ENCODE assay signal across 8 mouse cellular contexts in the genomic region with DNA sequence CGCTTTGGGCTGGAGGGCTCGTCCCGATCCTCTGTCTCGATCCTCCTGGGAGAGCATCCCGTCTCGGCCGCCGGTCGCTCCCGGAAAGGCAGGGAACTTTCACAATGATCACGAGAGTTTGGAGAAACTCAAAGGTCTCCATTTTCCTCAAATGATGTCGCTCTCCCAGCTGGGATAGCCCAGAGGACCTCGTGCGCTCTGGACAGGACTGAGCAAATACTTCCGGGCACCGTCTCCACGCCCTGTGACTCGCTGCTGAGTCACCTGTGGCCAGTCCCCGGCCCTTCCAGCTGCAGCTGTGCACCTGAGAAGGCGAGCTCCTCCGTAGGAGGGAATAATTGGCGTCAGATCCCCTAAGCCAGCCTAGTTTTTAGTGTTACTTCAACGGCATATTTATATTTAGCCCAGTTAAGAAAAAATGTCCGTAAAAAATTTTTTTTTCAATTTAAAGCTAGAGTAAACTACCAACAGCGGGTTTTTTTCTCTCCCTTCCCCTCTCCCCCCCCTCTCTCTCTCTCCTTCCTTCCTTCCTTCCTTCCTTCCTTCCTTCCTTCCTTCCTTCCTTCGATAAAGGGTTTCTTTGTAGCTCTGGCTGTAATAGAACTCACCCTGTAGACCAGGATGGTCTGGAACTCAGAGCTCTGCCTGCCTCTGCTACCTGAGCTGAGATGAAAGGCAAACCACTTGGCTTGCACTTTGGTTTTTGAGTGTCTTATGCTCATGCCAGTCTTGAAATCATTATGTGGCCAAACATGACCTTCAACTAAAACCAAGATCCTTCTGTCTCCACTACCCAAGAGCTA. TPM values are rescaled to one million over a fixed set of nuclear protein-coding genes. Genes with fewer than 3 reads are reported as not detected.
DNase-seq lines count a peak whose midpoint lies in the region; ATAC-seq lines count a peak whose summit lies in the region.
"Had no signal": no experiment of that assay in that cellular context is flagged by ENCODE, and none has a peak within 500 bp of the region (broad histone marks: within the 10 kb centered on the region; RNA-seq: fewer than 3 reads in every experiment).

No protein-coding gene starts in this region.

- peaks cover 14% of the 10 kb centered on the region for H3K36me3 ChIP-seq in heart, embryonic 15.5 days
- peaks cover 14% of the 10 kb centered on the region for H3K36me3 ChIP-seq in stomach, embryonic 15.5 days

- peak; percentile 36 for DNase-seq in MEL-GATA-1-ER (ENCODE audit: extremely low read depth, low read depth)
- DNase-seq in c-Kit-negative CD71-positive TER-119-positive erythroid progenitor cells, embryonic 14.5 days (ENCODE audit: low read depth, low spot score), result peak; percentile 62
- DNase-seq in kidney, postnatal 4 days, result peak; percentile 59 to 76
- DNase-seq in layer of hippocampus, postnatal 14 days (ENCODE audit: low spot score in 2 of 2), result no peak

- ATAC-seq in heart, embryonic 15.5 days (replicated peaks; ENCODE audit: insufficient number of reproducible peaks, insufficient read depth, low FRiP score, low read depth), result peak; percentile 59
- ATAC-seq in megakaryocyte-erythroid progenitor cell, adult 5-6 weeks (replicated peaks; ENCODE audit: low FRiP score, low TSS enrichment, poor library complexity, severe bottlenecking), result peak; percentile 32
- ATAC-seq in stomach, embryonic 15.5 days (ENCODE audit: insufficient read depth, low FRiP score, low read depth), result peak; percentile 77

- H3K4me3 ChIP-seq in heart, embryonic 15.5 days, result peak overlapping the region; percentile 86
- H3K4me3 ChIP-seq in stomach, embryonic 15.5 days (replicated peaks), result peak overlapping the region; percentile 63

- H3K27ac ChIP-seq in heart, embryonic 15.5 days, result peak overlapping the region; percentile 97
- peak overlapping the region; percentile 94 for H3K27ac ChIP-seq in stomach, embryonic 15.5 days

- peak overlapping the region; percentile 86 for H3K4me2 ChIP-seq in heart, embryonic 15.5 days
- H3K4me2 ChIP-seq in stomach, embryonic 15.5 days, result peak overlapping the region; percentile 84

- no peaks in the 10 kb centered on the region for H3K27me3 ChIP-seq in heart, embryonic 15.5 days
- H3K27me3 ChIP-seq in stomach, embryonic 15.5 days (replicated peaks), result no peaks in the 10 kb centered on the region

- WGBS in heart, embryonic 15.5 days, result 5% methylated on average over 26 of the region's 26 CpGs
- 8% methylated on average over 26 of the region's 26 CpGs for WGBS in stomach, embryonic 15.5 days

- peak overlapping the region; percentile 76 for H3K9ac ChIP-seq in heart, embryonic 15.5 days
- peak overlapping the region; percentile 55 for H3K9ac ChIP-seq in stomach, embryonic 15.5 days

- H3K4me1 ChIP-seq in heart, embryonic 15.5 days (replicated peaks), result peaks cover 49% of the 10 kb centered on the region
- peaks cover 22% of the 10 kb centered on the region; the same call in 1 of the 2 replicates for H3K4me1 ChIP-seq in stomach, embryonic 15.5 days

- H3K9me3 ChIP-seq in heart, embryonic 15.5 days (replicated peaks), result no peaks in the 10 kb centered on the region
- H3K9me3 ChIP-seq in stomach, embryonic 15.5 days, result no peaks in the 10 kb centered on the region

RNA-seq across cellular contexts. Expression of a gene that starts 1.1 kb away (rescaled TPM):
- polyA plus RNA-seq in heart, embryonic 15.5 days (2015; fragmentation: Nextera tagmentation; extraction: Ambion mirVana), result 117 and 139 TPM in 2 replicates
- total RNA-seq in megakaryocyte-erythroid progenitor cell, adult 5-6 weeks (2014; fragmentation: Nextera tagmentation), result 85.6 and 109 TPM in 2 replicates
- total RNA-seq in megakaryocyte-erythroid progenitor cell, adult 5-6 weeks (2017), result 34.5 and 41.4 TPM in 2 replicates
- 196 and 204 TPM in 2 replicates for polyA plus RNA-seq in stomach, embryonic 15.5 days (2015; fragmentation: Nextera tagmentation; extraction: Ambion mirVana)
- total RNA-seq in layer of hippocampus, postnatal 14 days (2021), result 100 to 1,000 TPM; 119 to 162 TPM

RNA-seq across cellular contexts. Expression of a gene that starts 24.2 kb away (rescaled TPM):
- 1.1 and 12.9 TPM in 2 replicates for polyA plus RNA-seq in heart, embryonic 15.5 days (2015; fragmentation: Nextera tagmentation; extraction: Ambion mirVana)
- total RNA-seq in megakaryocyte-erythroid progenitor cell, adult 5-6 weeks (2014; fragmentation: Nextera tagmentation), result not detected in 2 replicates
- not detected in 2 replicates for total RNA-seq in megakaryocyte-erythroid progenitor cell, adult 5-6 weeks (2017)
- polyA plus RNA-seq in stomach, embryonic 15.5 days (2015; fragmentation: Nextera tagmentation; extraction: Ambion mirVana), result 33.5 and 38.7 TPM in 2 replicates
- 1 to 10 TPM; 3.7 to 5.1 TPM for total RNA-seq in layer of hippocampus, postnatal 14 days (2021)
- total RNA-seq: hematopoietic stem cell, adult 5-6 weeks had no signal

RNA-seq across cellular contexts. Expression of a gene that starts 43.6 kb away (rescaled TPM):
- polyA plus RNA-seq in heart, embryonic 15.5 days (2015; fragmentation: Nextera tagmentation; extraction: Ambion mirVana), result 26.8 and 27.9 TPM in 2 replicates
- 25.0 and 40.8 TPM in 2 replicates for total RNA-seq in megakaryocyte-erythroid progenitor cell, adult 5-6 weeks (2014; fragmentation: Nextera tagmentation)
- total RNA-seq in megakaryocyte-erythroid progenitor cell, adult 5-6 weeks (2017), result 6.6 and 37.9 TPM in 2 replicates
- 24.6 and 29.2 TPM in 2 replicates for polyA plus RNA-seq in stomach, embryonic 15.5 days (2015; fragmentation: Nextera tagmentation; extraction: Ambion mirVana)
- 1 to 10 TPM; 1.2 to 2.6 TPM for total RNA-seq in layer of hippocampus, postnatal 14 days (2021)

RNA-seq across cellular contexts. Expression of a gene that starts 56.8 kb away (rescaled TPM):
- polyA plus RNA-seq in heart, embryonic 15.5 days (2015; fragmentation: Nextera tagmentation; extraction: Ambion mirVana), result 0.15 and 0.26 TPM in 2 replicates
- total RNA-seq in megakaryocyte-erythroid progenitor cell, adult 5-6 weeks (2014; fragmentation: Nextera tagmentation), result not detected in 2 replicates
- not detected in 2 replicates for total RNA-seq in megakaryocyte-erythroid progenitor cell, adult 5-6 weeks (2017)
- polyA plus RNA-seq in stomach, embryonic 15.5 days (2015; fragmentation: Nextera tagmentation; extraction: Ambion mirVana), result 0.09 TPM in 1 of 2 replicates, not detected in the other
- total RNA-seq in layer of hippocampus, postnatal 14 days (2021), result under 1 TPM in 1 of 2 experiments, not detected in 1; 0.44 TPM
- total RNA-seq: hematopoietic stem cell, adult 5-6 weeks had no signal

Comparison
In these comparisons a context has a peak if more than half of its experiments do, and no peak if none do; other contexts are left out.
1. DNase-seq: peak in MEL-GATA-1-ER (single experiment), c-Kit-negative CD71-positive TER-119-positive erythroid progenitor cells, embryonic 14.5 days (single experiment) and kidney, postnatal 4 days (2 of 2); none in layer of hippocampus, postnatal 14 days (0 of 2).
2. RNA of a gene that starts 24.2 kb away (total RNA-seq): 3.7 to 5.1 TPM in layer of hippocampus, postnatal 14 days; not detected in megakaryocyte-erythroid progenitor cell, adult 5-6 weeks; every median in the first group is over 4 times any median in the second.
3. Peak in every context shown above with its lines, with median percentiles within 50 percentile points of each other: ATAC-seq.